Mouse (Mus musculus) embryonic facial prominence, embryonic 11.5 days (tissue): ENCODE measurements around the gene Slc15a2. TPM values are rescaled to one million over a fixed set of nuclear protein-coding genes. Genes with fewer than 3 reads are reported as not detected.

Experiments used
- ATAC-seq: fragments of 200-750 bp; cut with Nextera tagmentation; replicated peaks from 2 replicates; pipeline ENCODE4 v1.8.0; 2017; ENCODE audit warnings: low read depth; ENCODE audit not compliant: insufficient number of reproducible peaks, low FRiP score, low TSS enrichment
- DNase-seq: peaks from one replicate; pipeline ENCODE4 v3.0.0-alpha.2; 2015; ENCODE audit warnings: low spot score
- H3K27ac ChIP-seq: fragments of 300-500 bp; sonication (generic); replicated peaks from 2 replicates; pipeline ENCODE4 v1.5.1; 2014; ENCODE audit warnings: mild to moderate bottlenecking, low read depth, low read length, control low read depth
- H3K27me3 ChIP-seq: fragments of 300-500 bp; sonication (generic); 2 replicates; pipeline ENCODE4 v1.6.1; 2014; ENCODE audit warnings: mild to moderate bottlenecking, low read length, moderate library complexity, mixed read lengths; ENCODE audit not compliant: control insufficient read depth, insufficient read depth
- H3K36me3 ChIP-seq: fragments of 300-500 bp; sonication (generic); replicated peaks from 2 replicates; pipeline ENCODE4 v1.6.1; 2014; ENCODE audit warnings: low read depth, mild to moderate bottlenecking, low read length, moderate library complexity, mixed read lengths; ENCODE audit not compliant: control insufficient read depth, insufficient read depth
- H3K4me1 ChIP-seq: fragments of 300-500 bp; sonication (generic); 2 replicates; pipeline ENCODE4 v1.6.1; 2014; ENCODE audit warnings: low read length, mixed read lengths; ENCODE audit not compliant: control insufficient read depth, insufficient read depth
- H3K4me2 ChIP-seq: fragments of 300-500 bp; sonication (generic); 2 replicates; pipeline ENCODE4 v1.6.1; 2014; ENCODE audit warnings: low read depth, mild to moderate bottlenecking, control low read depth, low read length, moderate library complexity
- H3K4me3 ChIP-seq: fragments of 300-500 bp; sonication (generic); 2 replicates; pipeline ENCODE4 v1.5.1; 2014; ENCODE audit warnings: low read depth, low read length, control low read depth
- H3K9ac ChIP-seq: fragments of 300-500 bp; sonication (generic); replicated peaks from 2 replicates; pipeline ENCODE4 v1.6.1; 2014; ENCODE audit warnings: mild to moderate bottlenecking, control low read depth, low read length
- H3K9me3 ChIP-seq: fragments of 300-500 bp; sonication (generic); replicated peaks from 2 replicates; pipeline ENCODE4 v1.6.1; 2016; ENCODE audit warnings: mild to moderate bottlenecking, low read length, inconsistent platforms, mixed read lengths; ENCODE audit not compliant: control insufficient read depth
- WGBS: fragments of 180-500 bp; shearing (Covaris S2); extraction: QIAGEN DNeasy Blood & Tissue Kit; methylation state at CpG from one replicate; pipeline ENCODE4 v1.1.7; 2014; 5-methylcytosine and 5-hydroxymethylcytosine counted together
- polyA plus RNA-seq: library from polyadenylated mRNA; unstranded; fragments of >200 nt; fragmentation: Nextera tagmentation; extraction: Ambion mirVana; gene quantifications from 2 replicates; pipeline ENCODE4 v1.2.1, GENCODE M21; 2014

Slc15a2 gene
- polyA plus RNA-seq, 1 experiment from 2014 or later, result 2.3 TPM

GRCm38 (mm10) chr16:36817321-36817926 lies 32.7 kb upstream of the Slc15a2 start:
- Histone ChIP-seq H3K27ac (no peak overlapping the region), H3K27me3 (no peaks in the 10 kb centered on the region), H3K36me3 (no peaks in the 10 kb centered on the region), H3K9ac (no peak overlapping the region), H3K4me2 (no peak overlapping the region), H3K9me3 (no peaks in the 10 kb centered on the region), H3K4me1 (no peaks in the 10 kb centered on the region), H3K4me3 (no peak overlapping the region)
- DNase-seq, result peak; percentile 87
- peak; percentile 67; the same call in 1 of the 2 replicates for ATAC-seq
- WGBS, result 19% methylated on average over 7 of the region's 7 CpGs

- H3K9me3 ChIP-seq, result no peaks in the 10 kb centered on the region
- no peak overlapping the region for H3K4me2 ChIP-seq
- H3K27ac ChIP-seq, result no peak overlapping the region
- H3K36me3 ChIP-seq, result no peaks in the 10 kb centered on the region
- no peak overlapping the region for H3K9ac ChIP-seq
- no peak for DNase-seq
- no peaks in the 10 kb centered on the region for H3K27me3 ChIP-seq
- ATAC-seq, result no peak; the same call in 1 of the 2 replicates
- no peaks in the 10 kb centered on the region for H3K4me1 ChIP-seq
- no peak overlapping the region for H3K4me3 ChIP-seq
Measured at GRCm38 (mm10) chr16:36816916-36817315, 32.2 kb upstream of the Slc15a2 start.

GRCm38 (mm10) chr16:36813680-36814079 lies 28.9 kb upstream of the Slc15a2 start:
- ATAC-seq, result no peak
- 66% methylated on average over 3 of the region's 3 CpGs for WGBS
- no peak overlapping the region for H3K4me2 ChIP-seq

GRCm38 (mm10) chr16:36808616-36809015 lies 23.9 kb upstream of the Slc15a2 start:
- Histone ChIP-seq H3K4me1 (no peaks in the 10 kb centered on the region), H3K4me3 (no peak overlapping the region), H3K27me3 (no peaks in the 10 kb centered on the region), H3K36me3 (no peaks in the 10 kb centered on the region), H3K4me2 (no peak overlapping the region), H3K9me3 (no peaks in the 10 kb centered on the region), H3K27ac (no peak overlapping the region), H3K9ac (no peak overlapping the region)
- DNase-seq, result no peak
- no peak for ATAC-seq
- WGBS, result 86% methylated on average over 3 of the region's 3 CpGs

More at GRCm38 (mm10) chr16:36813680-36814079, 28.9 kb upstream of the Slc15a2 start:
- Histone ChIP-seq H3K27ac (no peak overlapping the region), H3K36me3 (no peaks in the 10 kb centered on the region), H3K27me3 (no peaks in the 10 kb centered on the region), H3K9me3 (no peaks in the 10 kb centered on the region), H3K4me3 (no peak overlapping the region), H3K4me1 (no peaks in the 10 kb centered on the region), H3K9ac (no peak overlapping the region)
- DNase-seq, result no peak

- Histone ChIP-seq H3K9me3 (no peaks in the 10 kb centered on the region), H3K27ac (no peak overlapping the region), H3K4me1 (no peaks in the 10 kb centered on the region), H3K27me3 (no peaks in the 10 kb centered on the region), H3K4me2 (no peak overlapping the region), H3K36me3 (no peaks in the 10 kb centered on the region), H3K4me3 (no peak overlapping the region), H3K9ac (no peak overlapping the region)
- ATAC-seq (no peak), DNase-seq (no peak)
- WGBS, result 89% methylated on average over 3 of the region's 3 CpGs
Measured at GRCm38 (mm10) chr16:36802361-36802760, 17.6 kb upstream of the Slc15a2 start.

- Histone ChIP-seq H3K27me3 (no peaks in the 10 kb centered on the region), H3K4me1 (no peaks in the 10 kb centered on the region), H3K9ac (no peak overlapping the region), H3K9me3 (no peaks in the 10 kb centered on the region), H3K36me3 (no peaks in the 10 kb centered on the region), H3K27ac (no peak overlapping the region), H3K4me3 (no peak overlapping the region), H3K4me2 (no peak overlapping the region)
- DNase-seq, result no peak
- ATAC-seq, result no peak
- WGBS, result 72% methylated on average over 2 of the region's 2 CpGs
Measured at GRCm38 (mm10) chr16:36798334-36798733, 13.6 kb upstream of the Slc15a2 start.

GRCm38 (mm10) chr16:36794976-36795375 lies 10.2 kb upstream of the Slc15a2 start:
- Histone ChIP-seq H3K27ac (no peak overlapping the region), H3K4me3 (no peak overlapping the region), H3K36me3 (no peaks in the 10 kb centered on the region), H3K9me3 (no peaks in the 10 kb centered on the region), H3K4me2 (no peak overlapping the region), H3K27me3 (no peaks in the 10 kb centered on the region), H3K4me1 (no peaks in the 10 kb centered on the region), H3K9ac (no peak overlapping the region)
- ATAC-seq, result no peak
- 84% methylated on average over 2 of the region's 2 CpGs for WGBS
- DNase-seq, result no peak

- no peak overlapping the region for H3K9ac ChIP-seq
- no peaks in the 10 kb centered on the region for H3K4me1 ChIP-seq
- no peaks in the 10 kb centered on the region for H3K36me3 ChIP-seq
- H3K27ac ChIP-seq, result no peak overlapping the region
- H3K27me3 ChIP-seq, result no peaks in the 10 kb centered on the region
- DNase-seq, result no peak
- H3K4me2 ChIP-seq, result no peak overlapping the region
- H3K9me3 ChIP-seq, result no peaks in the 10 kb centered on the region
- no peak overlapping the region for H3K4me3 ChIP-seq
- no peak for ATAC-seq
- WGBS, result 77% methylated on average over 4 of the region's 4 CpGs
Measured at GRCm38 (mm10) chr16:36790166-36790565, 5.4 kb upstream of the Slc15a2 start.
